Mouse (Mus musculus): ENCODE results near the gene Tyw1.

GRCm38 (mm10) chr5:130335462-130335861 lies 80.0 kb downstream of the Tyw1 start:
- TF ChIP-seq CTCF (conservative IDR thresholded peaks at IDR 0.05; ENCODE audit: insufficient read depth, insufficient read length, low read depth, low read length) (no peak), POLR2A (IDR thresholded peaks at IDR 0.05; ENCODE audit: low read depth, low read length) (no peak)
